18 mouse cellular contexts compared by ENCODE assay signal in genomic region chr5:141225243-141225642, GRCm38 (mm10). TPM values are rescaled to one million over a fixed set of nuclear protein-coding genes. Genes with fewer than 3 reads are reported as not detected.
"Had no signal": no experiment of that assay in that cellular context is flagged by ENCODE, and none has a peak within 500 bp of the region (broad histone marks: within the 10 kb centered on the region; RNA-seq: fewer than 3 reads in every experiment).

No protein-coding gene starts in this region.

- H3K4me1 ChIP-seq: liver, embryonic 15.5 days; lung, embryonic 15.5 days; megakaryocyte, embryonic 14.5 days; midbrain, embryonic 13.5 days; midbrain, embryonic 15.5 days; neural tube, embryonic 12.5 days; stomach, embryonic 15.5 days had no signal

- DNase-seq: lung, adult 2 months; lung, postnatal 14 days; lung, postnatal 36 days; right cerebral cortex, postnatal 14 days; thymus, adult 18-20 months; thymus, postnatal 14 days; thymus, postnatal 36 days had no signal

- H3K4me2 ChIP-seq: liver, embryonic 15.5 days; lung, embryonic 15.5 days; midbrain, embryonic 11.5 days; midbrain, embryonic 13.5 days; midbrain, embryonic 15.5 days; neural tube, embryonic 12.5 days; stomach, embryonic 15.5 days had no signal

- ATAC-seq: lung, postnatal 0 days; midbrain, embryonic 13.5 days; midbrain, embryonic 15.5 days had no signal

- H3K27me3 ChIP-seq: liver, embryonic 15.5 days; lung, embryonic 15.5 days; megakaryocyte, embryonic 14.5 days; midbrain, embryonic 13.5 days; midbrain, embryonic 15.5 days; neural tube, embryonic 12.5 days; stomach, embryonic 15.5 days had no signal

- H3K9ac ChIP-seq: liver, embryonic 15.5 days; lung, embryonic 15.5 days; midbrain, embryonic 13.5 days; midbrain, embryonic 15.5 days; neural tube, embryonic 12.5 days; stomach, embryonic 15.5 days had no signal

- H3K9me3 ChIP-seq: liver, embryonic 15.5 days; lung, embryonic 15.5 days; midbrain, embryonic 13.5 days; midbrain, embryonic 15.5 days; neural tube, embryonic 12.5 days; stomach, embryonic 15.5 days had no signal

- H3K4me3 ChIP-seq: liver, embryonic 15.5 days; lung, embryonic 15.5 days; megakaryocyte, embryonic 14.5 days; midbrain, embryonic 13.5 days; midbrain, embryonic 15.5 days; neural tube, embryonic 12.5 days; stomach, embryonic 15.5 days had no signal

- H3K36me3 ChIP-seq: liver, embryonic 15.5 days; lung, embryonic 15.5 days; midbrain, embryonic 13.5 days; midbrain, embryonic 15.5 days; neural tube, embryonic 12.5 days; stomach, embryonic 15.5 days had no signal

- H3K27ac ChIP-seq: liver, embryonic 15.5 days; lung, embryonic 15.5 days; macrophage; midbrain, embryonic 13.5 days; midbrain, embryonic 15.5 days; neural tube, embryonic 12.5 days; stomach, embryonic 15.5 days; stomach, postnatal 0 days had no signal

RNA-seq across cellular contexts. Expression of gene Sdk1, which starts 16.0 kb away (rescaled TPM):
- polyA plus RNA-seq: macrophage had no signal
